ENCODE assay signal across 11 mouse cellular contexts in the genomic region with DNA sequence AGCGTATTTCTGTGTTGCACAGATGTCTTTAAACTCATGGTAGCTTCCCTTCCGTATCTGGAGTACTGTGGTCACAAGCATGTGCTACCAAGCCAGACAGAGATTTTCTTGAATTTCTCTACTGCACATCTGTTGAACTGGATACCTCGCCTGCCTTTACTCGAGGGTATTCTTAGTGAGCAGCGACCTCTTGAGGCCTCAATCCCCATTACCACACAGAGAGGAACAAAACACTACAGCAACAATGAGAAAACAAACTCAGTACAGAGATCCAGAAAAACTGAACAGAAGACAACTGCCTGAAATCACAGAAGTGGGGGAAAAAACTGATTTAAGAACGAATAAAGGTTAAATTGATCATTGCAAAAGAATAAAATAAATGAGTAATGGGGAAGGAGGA.
DNase-seq lines count a peak whose midpoint lies in the region; ATAC-seq and TF ChIP-seq lines count a peak whose summit lies in the region.
"Had no signal": no experiment of that assay in that cellular context is flagged by ENCODE, and none has a peak within 500 bp of the region (broad histone marks: within the 10 kb centered on the region; RNA-seq: fewer than 3 reads in every experiment).

No protein-coding gene starts in this region.

- DNase-seq in left cerebral cortex, postnatal 4 days: peak; percentile 4
- DNase-seq in left cerebral cortex, adult 9 months (ENCODE audit: low spot score in 2 of 2): no peak
- peak; percentile 40 for DNase-seq in ES-CJ7 (ENCODE audit: low read depth, low spot score)
- peak; percentile 55 for DNase-seq in ZHBTc4 (ENCODE audit: low read depth, low spot score)
- DNase-seq in limb, embryonic 14.5 days (ENCODE audit: low spot score): peak; percentile 9
- no peak for DNase-seq in left cerebral cortex, postnatal 10 days (ENCODE audit: extremely low spot score in 1 of 2, low spot score in 2 of 2)
- DNase-seq: cerebellum, adult 11-12 months; kidney, postnatal 10 days; right cerebral cortex, postnatal 4 days had no signal

- H3K4me2 ChIP-seq in limb, embryonic 14.5 days (replicated peaks; ENCODE audit: low read depth, low read length, severe bottlenecking): no peak overlapping the region

- no peaks in the 10 kb centered on the region for H3K27me3 ChIP-seq in limb, embryonic 14.5 days (ENCODE audit: control insufficient read depth, insufficient read depth, low read length)

- no peaks in the 10 kb centered on the region for H3K36me3 ChIP-seq in limb, embryonic 14.5 days (ENCODE audit: control insufficient read depth, insufficient read depth, low read length)
- H3K36me3 ChIP-seq: heart, embryonic 10.5 days had no signal

- no peaks in the 10 kb centered on the region for H3K4me1 ChIP-seq in limb, embryonic 14.5 days (ENCODE audit: control insufficient read depth, insufficient read depth, low read length)
- H3K4me1 ChIP-seq: heart, embryonic 10.5 days had no signal

- no peak for TF ChIP-seq POLR2A in limb, embryonic 14.5 days (IDR thresholded peaks at IDR 0.05; ENCODE audit: borderline replicate concordance, extremely low read depth, insufficient read depth, insufficient read length)

- no peaks in the 10 kb centered on the region for H3K9me3 ChIP-seq in limb, embryonic 14.5 days (ENCODE audit: control insufficient read depth, low read length)
- H3K9me3 ChIP-seq: heart, embryonic 10.5 days had no signal

- WGBS in limb, embryonic 14.5 days: 26% methylated on average over 6 of the region's 6 CpGs

- H3K9ac ChIP-seq in limb, embryonic 14.5 days (ENCODE audit: low read depth, low read length, severe bottlenecking): no peak overlapping the region

- intact Hi-C loops in left cerebral cortex, postnatal 4 days (cut with DNase I): no loop called here
- intact Hi-C loops in left cerebral cortex, postnatal 10 days (cut with DNase I): no loop called here

- no peak overlapping the region for H3K4me3 ChIP-seq in limb, embryonic 14.5 days (replicated peaks; ENCODE audit: low read length)
- H3K4me3 ChIP-seq: heart, embryonic 10.5 days had no signal

- ATAC-seq in limb, embryonic 14.5 days (ENCODE audit: low FRiP score, low read depth): no peak
- no peak for ATAC-seq in megakaryocyte, adult 5-6 weeks (ENCODE audit: poor library complexity, severe bottlenecking)

- H3K27ac ChIP-seq in limb, embryonic 14.5 days (replicated peaks; ENCODE audit: low read depth, low read length): no peak overlapping the region
- H3K27ac ChIP-seq: heart, embryonic 10.5 days had no signal

Comparison
In these comparisons a context has a peak if more than half of its experiments do, and no peak if none do; other contexts are left out.
1. DNase-seq: peak in left cerebral cortex, postnatal 4 days (single experiment), ES-CJ7 (single experiment), ZHBTc4 (single experiment) and limb, embryonic 14.5 days (single experiment); none in left cerebral cortex, adult 9 months (0 of 2) and left cerebral cortex, postnatal 10 days (0 of 2).